Mouse (Mus musculus): ENCODE results near the gene Hps5.
"Not testable (repeated sequence)": the region's sequence is repeated elsewhere in the genome, so short reads cannot be mapped to it uniquely, and the experiment has no call there.

Gene Hps5

DNA sequence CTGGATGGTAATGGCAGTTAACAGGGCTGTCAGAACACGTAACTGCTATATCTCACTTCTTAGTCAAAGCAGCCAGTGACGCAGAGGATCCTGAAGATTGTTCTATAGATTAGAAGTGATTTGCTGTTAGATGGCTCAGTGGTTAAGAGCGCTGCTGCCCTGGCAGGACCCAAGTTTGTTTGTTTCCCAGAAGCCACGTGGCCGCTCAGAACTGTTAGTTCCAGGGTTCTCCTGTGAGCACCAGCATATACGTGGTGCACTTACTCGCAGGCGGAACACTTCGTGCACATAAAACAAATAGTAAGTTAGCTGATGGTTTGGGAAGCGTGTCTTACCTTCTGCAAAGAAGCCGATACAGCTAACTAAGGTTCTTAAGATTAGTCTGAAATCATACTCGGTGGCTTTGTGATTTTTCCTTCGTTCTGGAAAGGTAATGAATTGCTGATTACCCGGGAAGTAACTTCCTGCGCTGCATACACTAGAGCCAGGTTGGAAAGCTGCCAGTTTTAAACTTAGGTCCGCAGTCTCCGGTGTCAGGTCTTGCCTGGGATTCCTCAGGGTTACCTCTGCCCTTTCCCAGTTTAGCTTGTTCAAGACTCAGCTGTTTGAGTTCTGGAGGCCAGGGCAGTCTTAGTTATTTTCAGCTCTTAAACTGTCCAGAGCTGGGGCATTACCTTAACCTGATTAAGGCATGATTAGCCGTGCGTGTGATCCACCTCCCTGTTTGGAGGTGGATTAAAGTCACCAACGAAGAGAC, 31.4 kb upstream of the Hps5 start:
- DNase-seq, result peak; percentile 12

DNA sequence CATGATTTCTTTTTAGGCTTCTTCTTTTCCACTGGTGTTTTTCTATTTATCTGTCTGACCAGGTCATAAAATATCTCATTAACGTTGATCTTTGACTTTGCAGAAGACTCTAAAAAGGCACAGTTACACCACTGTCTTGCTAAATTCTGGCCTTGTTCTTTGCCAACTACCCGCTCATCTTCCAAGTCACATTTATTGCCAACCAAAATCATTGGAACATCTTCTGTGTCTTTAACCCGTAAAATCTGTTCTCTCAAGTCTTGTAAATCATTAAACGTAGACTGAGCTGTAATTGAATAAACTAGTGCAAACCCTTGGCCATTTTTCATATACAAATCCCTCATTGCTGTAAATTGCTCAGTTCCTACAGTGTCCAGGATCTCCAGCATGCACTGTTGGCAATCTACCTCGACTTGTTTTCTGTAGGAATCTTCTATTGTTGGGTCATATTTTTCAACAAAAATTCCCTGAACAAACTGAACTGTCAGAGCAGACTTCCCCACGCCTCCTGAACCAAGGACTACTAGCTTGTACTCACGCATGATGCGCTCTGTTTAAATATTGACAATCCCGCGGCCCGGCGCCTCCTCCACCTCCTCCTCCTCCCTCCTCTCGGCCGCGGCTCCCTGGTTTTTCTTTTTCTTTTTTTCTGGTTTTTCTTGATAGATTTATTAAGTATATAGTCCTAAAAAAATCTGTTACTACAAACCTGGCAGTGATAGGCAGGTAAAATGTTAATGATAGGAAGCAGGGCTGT, 25.2 kb upstream of the Hps5 start:
- not testable (repeated sequence) for DNase-seq

DNA sequence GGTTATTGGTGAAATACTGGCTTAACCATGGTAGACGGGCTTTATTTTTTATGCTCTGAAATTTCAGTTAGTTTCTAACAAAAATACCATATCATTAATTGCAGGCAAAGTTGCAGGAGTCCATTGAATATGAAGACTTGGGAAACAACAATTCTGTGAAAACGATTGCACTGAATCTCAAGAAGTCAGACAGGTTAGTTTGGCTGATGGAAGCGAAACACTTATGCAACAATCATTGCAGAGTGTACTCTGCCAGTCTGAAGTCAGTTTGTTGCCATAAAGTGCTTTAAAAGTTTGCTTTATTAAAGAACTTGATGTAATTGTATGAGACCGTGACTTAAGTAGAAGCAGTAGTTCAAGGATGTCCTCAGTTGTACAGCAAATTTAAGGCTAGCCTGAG, 18.1 kb upstream of the Hps5 start:
- no peak for DNase-seq

DNA sequence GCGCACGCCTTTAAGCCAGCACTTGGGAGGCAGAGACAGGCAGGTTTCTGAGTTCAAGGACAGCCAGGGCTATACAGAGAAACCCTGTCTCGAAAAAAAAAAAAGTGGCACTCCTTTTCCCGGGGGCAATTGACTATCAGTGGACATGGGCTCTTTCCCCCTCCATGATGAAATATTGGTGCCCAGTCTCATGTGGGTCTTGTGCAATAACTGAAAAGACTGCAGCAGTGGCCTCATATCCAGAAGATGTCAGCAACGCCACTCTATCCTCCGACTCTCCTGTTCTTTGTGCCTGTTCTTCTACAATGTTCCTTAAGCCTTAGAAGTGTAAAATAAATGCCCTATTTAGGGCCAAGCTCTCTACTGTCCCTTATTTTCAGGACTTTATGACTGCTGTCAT, 14.5 kb upstream of the Hps5 start:
- DNase-seq, result no peak

DNA sequence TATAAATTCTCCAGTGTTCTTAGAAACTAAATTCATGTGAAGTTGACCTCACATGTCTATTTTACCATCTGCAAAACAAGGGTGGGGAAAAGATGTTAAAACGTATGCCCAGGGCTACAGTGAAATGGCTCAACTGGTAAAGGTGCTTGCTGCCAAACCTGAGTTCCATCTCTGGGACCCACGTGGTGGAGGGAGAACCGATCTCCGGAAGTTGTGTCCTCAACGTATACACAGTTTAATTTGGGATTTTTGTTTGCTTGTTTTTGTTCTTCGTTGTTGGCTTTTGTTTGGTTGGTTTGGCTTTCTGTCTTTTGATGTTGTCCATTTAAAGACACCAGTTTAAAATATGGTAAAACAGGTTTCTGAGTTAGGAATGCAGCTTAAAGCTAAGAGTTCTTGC, 915 bp upstream of the Hps5 start:
- DNase-seq, result no peak

DNA sequence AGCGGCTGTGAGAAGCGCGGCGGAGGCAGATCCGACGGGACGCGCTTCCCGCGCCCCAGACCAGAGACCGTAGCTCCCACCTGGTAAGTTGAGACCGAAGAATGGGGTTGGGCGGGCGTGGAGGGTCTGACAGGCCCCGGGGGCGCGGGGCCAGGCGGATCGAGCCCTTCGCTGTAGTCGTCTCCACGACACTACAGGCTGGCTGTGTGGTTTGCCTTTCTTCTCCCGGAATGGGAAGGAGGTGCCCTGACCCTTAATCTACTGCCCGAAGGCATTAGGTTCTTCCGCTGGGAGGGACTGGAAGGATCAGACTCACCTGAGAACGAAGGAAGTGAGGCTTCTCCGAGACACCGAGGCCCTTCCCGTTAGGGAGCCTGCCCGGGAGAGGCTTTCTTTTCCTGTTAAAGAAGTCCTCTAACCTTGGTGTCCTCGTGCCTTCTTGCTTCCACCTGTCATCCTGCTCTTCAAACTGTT, 379 bp upstream of the Hps5 start:
- no peak for DNase-seq

DNA sequence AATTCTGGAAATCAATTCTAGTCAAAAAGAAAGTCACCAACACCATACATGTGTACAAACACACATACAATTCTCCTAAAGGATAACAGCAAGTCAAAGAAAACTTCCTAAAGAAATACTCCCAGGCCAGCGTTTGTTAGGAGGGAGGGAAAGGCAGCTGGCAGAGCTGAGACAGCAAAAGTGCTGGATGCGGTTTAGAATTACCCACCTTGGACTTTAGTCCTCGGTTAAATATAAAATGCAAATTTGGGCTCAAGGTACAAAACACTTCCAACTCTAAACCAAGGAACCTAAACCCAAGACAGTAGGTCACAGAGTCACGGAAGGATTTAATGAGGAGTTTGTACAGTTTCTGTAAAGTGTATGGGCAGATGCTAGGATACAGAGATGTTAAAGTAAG, 2.0 kb downstream of the Hps5 start:
- DNase-seq, result no peak

DNA sequence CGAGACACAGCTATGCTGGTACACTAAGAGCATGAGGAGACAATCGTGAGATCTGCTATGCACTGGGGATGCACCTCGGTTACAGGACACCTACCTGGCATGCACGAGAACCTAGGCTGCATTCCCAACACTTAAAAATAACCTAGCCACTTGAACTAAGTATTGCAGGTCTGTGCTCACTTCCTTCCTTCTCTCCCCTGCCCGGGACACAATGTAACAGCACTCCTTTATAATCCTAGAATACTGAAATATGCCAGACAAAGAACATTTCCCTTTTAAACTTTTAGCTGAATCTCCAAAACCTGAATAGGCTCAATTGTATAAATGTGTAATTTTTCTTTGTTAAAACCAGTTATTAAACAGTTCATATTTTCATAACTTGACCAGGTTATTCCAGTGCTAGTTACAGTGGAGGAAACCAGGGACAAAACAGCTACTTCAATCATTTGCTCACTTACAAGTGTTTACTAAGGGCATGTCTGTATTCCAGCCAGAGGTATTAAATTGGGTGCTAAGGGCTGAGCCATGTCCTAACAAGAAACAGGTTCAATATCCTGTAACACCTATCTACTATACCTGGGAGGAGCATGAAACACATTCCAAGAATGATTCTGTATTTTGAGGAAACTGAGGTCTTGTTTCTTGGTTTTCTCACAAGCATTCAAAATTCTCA, 6.6 kb downstream of the Hps5 start:
- peak; percentile 28 for DNase-seq

DNA sequence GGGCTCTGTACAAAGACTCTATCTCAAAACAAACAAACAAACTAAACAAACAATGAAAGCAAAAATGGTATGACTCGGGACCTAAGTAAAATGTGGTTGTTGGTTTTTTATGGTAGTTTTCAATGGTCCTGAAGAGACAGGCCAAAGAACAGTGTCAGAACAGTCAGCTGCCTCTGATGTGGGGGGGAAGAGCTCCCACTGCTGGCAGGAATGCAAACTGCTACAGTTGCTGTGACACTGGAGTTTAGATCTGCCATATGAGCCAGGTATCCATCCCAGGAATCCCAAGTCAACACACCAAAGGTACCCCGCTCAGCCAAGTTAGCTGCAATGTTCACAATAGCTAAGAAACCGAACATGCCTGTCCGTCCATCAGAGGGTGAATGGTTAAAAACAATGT, 25.2 kb downstream of the Hps5 start:
- DNase-seq, result peak; percentile 76

DNA sequence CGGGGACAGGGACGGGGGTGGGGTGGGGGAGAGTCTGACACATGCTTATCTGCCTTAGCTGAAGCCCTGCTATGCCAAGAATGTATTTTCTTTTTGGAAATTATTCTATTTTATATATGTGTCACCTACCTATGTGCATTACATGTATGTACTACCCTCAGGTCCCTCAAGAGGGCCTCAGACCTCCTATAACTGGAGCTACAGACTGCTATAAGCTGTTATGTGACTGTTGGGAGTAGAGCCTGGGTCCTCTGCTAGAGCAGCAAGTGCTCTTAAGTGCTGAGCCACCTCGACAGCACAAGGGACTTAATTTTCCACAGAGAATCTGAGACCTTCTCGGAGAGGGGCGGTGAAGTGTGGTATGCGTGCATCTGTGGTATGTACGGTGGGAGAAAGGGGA, 27.4 kb downstream of the Hps5 start:
- DNase-seq, result no peak

DNA sequence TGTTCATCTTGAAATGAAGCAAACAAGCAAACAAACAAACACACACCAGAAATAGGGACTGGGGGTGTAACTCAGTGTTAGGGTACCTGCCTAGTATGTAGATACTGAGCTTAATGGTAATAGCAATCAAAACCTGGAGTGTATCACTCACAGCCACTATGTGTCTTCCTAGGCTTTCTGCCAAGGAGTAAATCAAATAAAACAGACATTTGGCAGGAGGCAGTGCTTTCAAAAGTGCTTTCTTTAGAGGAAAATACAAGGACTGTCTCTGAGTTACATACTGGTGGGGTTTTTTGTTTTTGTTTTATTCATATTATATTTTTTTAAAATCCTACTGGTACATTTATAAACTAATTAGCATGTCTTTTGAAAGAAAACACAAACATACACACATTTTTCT, 28.5 kb downstream of the Hps5 start:
- DNase-seq, result peak; percentile 42

DNA sequence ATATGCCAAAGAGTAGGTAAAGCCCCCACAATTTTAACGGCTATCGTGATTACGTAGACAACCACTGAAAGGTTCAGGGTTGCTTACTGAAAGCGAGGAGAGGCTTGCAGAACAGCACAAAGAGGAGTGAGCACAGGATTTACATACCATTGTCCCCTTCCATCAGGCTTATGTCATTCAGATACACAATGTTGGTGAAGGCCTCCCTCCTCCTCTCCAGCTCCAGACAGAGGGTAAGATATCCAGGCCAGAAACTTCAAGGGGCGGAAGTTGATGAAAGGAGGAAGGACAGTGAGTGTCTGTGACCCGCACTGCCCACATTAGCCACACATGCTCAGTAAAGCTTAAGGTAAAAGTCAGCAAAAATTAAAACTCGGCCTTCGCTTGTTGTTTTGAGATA, 31.2 kb downstream of the Hps5 start:
- no peak for DNase-seq

DNA sequence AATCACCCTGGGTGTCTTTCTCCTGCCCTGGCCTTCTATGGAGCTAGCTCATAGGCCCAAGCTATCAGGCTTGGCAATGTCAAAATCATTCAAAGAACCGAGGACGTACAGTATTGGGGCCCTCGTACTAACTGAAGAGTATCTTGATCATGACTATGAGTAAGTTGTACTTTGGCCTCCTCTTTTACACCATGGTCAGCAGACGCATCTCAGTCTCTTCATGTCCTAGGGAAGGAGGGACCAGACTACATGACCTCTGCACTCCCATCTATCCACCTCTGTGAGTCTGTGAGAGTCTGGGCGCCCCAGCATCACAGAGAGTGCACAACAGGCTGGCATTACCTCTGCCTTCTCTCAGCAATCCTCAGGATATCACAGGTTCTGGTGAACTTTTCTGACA, 33.3 kb downstream of the Hps5 start:
- DNase-seq, result no peak

DNA sequence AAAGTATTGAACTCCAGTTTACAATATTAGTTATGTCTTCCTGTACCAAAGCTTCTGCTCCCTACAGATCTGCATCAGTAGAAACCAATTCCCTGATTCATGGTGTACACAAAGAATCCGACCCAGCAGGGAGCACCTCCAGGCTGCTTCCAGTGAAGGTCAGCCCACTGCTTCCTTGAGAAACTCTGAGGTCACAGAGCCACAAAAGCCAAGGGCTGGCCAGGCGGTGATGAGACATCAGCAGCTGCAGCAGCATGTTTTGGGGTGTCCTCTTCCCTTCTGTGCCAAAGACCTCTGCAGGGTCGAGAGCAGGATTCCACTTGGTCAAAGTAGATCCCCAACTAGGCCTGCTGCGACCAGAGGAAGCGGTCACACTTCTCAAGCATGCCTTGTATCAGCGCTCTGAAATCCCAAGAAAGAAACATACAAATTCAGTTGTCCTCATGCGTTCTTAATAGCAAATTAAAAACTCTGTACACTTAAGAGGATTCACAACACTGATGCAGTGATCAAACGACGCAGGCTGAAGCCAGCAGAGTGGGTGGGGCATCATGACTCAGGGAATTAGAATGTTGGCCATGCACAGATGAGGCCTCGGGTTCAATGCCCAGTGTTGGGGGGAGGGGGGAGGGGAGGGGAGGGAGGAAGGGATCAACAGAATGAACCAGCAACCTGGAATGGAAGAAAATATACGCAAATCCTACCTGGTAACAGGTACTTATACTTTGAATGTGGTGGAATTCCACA, 34.6 kb downstream of the Hps5 start:
- DNase-seq, result no peak

DNA sequence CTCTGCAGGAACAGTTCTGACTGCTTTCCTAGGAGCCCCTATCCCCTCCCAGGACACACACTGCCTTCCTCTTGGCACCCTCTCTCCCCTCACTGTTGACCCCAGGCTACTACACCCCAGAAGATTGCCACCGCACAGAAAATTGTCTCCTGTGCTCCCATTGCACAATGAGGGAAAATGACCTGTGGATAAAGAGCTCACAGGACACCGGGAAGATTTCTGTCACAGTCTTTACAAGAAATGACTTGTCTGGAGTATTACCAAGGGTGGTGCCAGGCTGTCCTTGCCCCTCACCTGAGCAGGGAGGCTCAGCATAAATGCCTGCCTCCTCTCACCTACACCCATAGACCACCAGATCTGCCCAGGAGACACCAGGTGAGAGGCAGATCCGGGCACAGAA, 44.4 kb downstream of the Hps5 start, which contains the start of gene Saa2:
TSS of gene Saa2 (plus strand) at position 301 of the 400 bp plus-strand sequence.
- no peak for DNase-seq

DNA sequence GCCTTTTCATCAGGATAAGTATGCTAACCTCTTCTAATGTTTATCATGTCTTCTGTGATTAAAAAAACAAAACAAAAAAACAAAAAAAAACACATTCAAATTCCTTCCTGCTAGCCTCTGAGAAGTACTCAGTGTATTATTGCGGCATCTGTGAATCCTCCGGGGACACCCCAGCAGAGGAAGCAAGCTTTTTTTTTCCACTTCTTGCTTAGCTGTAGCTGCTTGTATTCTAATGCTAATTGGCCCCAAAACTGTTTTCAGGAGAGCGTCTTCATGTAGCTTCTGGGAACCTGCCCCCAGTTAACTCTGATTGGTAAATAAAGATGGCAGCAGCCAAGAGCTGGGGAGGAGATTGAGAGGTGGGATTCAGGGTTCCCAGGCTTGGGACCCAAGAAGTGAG, 47.4 kb downstream of the Hps5 start:
- peak; percentile 30 for DNase-seq

DNA sequence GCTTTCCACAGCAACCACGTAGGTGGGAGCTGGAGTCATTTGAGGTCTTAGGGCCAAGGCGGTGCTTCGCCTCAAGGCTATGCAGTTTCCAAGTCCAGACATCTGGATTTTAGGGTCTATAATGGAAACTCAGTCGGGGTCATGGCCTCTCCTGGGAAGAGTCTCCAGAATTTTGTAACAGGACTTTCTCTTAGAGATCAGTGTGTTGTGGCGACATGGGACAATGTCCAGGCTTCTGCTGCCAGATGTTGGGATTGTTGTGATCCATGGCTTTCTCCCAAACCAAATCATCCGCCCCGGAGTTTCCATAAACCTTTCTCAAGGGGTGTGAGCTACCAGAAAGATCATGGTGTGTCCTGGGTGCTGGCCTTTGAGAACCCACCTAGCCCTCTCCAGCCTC, 49.5 kb downstream of the Hps5 start:
- DNase-seq, result peak; percentile 21

DNA sequence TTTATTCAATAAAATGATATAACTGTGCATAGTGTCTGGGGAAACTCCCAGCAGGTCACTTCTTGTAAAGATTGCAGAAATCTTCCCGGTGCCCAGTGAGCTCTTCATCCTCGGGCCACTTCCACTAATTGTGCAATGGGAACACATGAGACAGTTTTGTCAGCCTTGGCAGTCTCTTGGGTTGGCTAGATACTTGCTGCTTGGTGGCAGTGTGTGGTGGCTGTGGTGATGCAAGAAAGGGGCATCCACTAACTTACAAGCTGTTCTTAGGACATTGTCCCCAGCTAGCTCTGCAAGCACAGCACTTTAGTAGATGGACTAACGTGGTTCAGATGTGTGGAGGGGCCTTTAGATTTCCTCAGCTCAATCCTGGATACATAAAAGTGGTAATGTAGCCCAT, 50.0 kb downstream of the Hps5 start:
- DNase-seq, result peak; percentile 63

DNA sequence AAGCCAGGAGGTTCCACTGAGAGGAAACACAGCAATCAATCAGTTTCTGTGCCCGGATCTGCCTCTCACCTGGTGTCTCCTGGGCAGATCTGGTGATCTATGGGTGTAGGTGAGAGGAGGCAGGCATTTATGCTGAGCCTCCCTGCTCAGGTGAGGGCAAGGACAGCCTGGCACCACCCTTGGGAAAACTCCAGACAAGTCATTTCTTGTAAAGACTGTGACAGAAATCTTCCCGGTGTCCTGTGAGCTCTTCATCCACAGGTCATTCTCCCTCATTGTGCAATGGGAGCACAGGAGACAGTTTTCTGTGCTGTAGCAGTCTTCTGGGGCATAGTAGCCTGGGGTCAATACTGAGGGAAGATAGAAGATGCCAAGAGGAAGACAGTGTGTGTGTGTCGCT, 53.0 kb downstream of the Hps5 start, which contains the start of gene Saa1:
TSS of gene Saa1 (minus strand) at position 101 of the 400 bp plus-strand sequence.
- not testable (repeated sequence) for DNase-seq

DNA sequence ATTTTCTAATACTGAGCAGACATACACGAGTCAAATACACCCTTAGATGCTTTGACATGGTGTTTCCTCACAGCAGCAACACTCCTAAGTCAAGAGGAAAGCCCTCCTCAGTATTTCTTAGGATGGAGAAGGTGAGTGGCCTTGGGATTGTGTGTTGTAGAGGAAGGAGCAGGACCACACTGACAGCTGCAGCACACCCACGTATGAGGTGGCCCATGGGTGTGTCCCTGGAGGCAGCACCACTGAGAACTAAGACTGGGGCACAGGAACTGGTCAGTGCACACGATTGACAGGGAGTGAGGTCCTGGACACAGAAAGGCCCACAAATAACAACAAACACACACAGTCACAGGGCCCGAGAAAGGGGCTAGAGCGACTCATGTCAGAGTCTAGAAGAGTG, 55.8 kb downstream of the Hps5 start:
- DNase-seq, result not testable (repeated sequence)

DNA sequence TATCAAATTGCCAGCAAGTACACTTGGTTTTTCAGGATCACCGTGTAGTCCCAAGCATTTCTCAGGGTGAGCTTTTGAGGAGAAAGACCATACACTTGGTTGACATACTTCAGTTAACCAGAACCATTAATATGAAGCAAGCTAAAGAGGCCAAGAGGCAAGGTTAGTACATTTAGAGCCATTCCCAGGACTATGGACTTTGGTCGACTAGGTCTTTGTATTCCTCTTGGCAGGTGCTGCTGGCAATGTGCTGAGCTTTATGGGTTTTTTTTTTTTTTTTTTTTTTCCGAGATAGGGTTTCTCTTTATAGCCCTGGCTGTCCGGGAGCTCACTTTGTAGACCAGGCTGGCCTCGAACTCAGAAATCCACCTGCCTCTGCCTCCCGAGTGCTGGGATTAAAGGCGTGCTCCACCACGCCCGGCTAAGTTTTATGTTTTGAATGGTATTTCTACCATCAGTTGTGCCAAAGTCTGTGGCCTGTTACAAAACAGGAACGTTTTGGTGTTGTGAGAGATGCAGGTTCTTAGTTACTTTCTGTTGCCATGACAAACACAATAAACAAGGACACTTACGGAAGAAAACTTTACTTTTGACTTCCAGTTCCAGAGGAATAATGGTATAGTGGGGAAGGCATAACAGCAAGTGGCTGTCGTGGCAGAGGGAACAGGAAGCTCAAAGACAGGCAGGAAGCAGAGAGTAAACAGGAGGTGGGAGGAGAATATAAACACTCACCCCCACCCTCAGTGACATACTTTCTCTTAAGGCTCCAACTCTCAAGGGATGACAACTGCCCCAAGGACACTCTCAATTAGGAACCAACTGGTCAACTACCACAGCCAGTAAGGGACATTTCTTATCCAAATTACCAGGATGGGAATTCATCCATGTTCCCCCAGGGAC, 57.1 kb downstream of the Hps5 start:
- peak; percentile 64 for DNase-seq

DNA sequence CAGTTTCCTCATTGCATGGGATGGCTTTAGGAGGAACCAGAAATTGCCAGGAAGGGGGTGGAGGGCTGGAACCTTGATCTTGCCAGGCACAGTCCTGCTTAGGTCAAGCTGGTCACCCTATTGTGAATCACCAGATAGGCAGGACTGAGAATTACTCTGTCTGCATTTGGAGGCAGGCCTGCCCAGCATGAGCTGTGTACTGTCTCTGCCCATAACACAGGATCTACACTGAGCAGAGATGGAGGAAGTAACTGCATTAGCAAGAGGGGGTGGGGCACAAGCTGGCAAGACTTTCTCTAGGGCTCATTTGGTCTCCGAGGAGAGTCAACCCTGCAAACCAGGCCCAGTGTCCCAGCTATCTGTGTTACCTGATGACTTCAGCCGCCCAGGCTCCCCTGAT, 60.9 kb downstream of the Hps5 start:
- DNase-seq, result peak; percentile 54

Data from lung, postnatal 36 days (tissue).